Mouse (Mus musculus): ENCODE data around the gene Zkscan17. TPM values are rescaled to one million over a fixed set of nuclear protein-coding genes. Genes with fewer than 3 reads are reported as not detected.
"Not testable (repeated sequence)": the region's sequence is repeated elsewhere in the genome, so short reads cannot be mapped to it uniquely, and the experiment has no call there.

Gene Zkscan17
- polyA plus RNA-seq (2015; fragmentation: Nextera tagmentation; extraction: Ambion mirVana), result 15.0 and 16.3 TPM in 2 replicates

GRCm38 (mm10) chr11:59526472-59527080 lies at the start of gene Zkscan17:
Gene Zkscan17, minus strand, starts transcription at chr11:59526751.
- ATAC-seq (replicated peaks), result no peak
- Histone ChIP-seq H3K27ac (no peak within 1 kb of the TSS), H3K4me3 (no peak within 1 kb of the TSS), H3K4me1 (no peaks in the 10 kb centered on the region), H3K36me3 (replicated peaks) (no peaks in the 10 kb centered on the region), H3K9ac (no peak within 1 kb of the TSS), H3K4me2 (no peak within 1 kb of the TSS), H3K27me3 (replicated peaks) (no peaks in the 10 kb centered on the region), H3K9me3 (no peaks in the 10 kb centered on the region)
- WGBS, result 50% methylated on average over 8 of the region's 8 CpGs

DNA sequence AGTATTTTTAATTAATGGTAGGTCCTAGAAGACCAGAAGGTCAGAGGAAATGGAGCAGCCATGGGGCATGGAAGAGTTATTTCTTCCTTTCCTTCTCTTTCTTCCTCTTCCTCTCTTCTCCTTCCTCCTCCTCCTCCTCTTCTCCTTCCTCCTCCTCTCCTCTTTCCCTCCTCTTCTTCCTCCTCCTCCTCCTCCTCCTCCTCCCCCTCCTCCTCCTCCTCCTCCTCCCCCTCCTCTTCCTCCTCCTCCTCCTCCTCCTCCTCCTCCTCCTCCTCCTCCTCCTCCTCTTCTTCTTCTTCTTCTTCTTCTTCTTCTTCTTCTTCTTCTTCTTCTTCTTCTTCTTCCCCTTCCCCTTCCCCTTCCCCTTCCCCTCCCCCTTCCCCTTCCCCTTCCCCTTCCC lies 49.6 kb upstream of the Zkscan17 start, which contains the start of gene Olfr222:
TSS of gene Olfr222 (minus strand) at position 101 of the 400 bp plus-strand sequence.
- not testable (repeated sequence) for H3K27me3 ChIP-seq (replicated peaks); ATAC-seq (replicated peaks)

DNA sequence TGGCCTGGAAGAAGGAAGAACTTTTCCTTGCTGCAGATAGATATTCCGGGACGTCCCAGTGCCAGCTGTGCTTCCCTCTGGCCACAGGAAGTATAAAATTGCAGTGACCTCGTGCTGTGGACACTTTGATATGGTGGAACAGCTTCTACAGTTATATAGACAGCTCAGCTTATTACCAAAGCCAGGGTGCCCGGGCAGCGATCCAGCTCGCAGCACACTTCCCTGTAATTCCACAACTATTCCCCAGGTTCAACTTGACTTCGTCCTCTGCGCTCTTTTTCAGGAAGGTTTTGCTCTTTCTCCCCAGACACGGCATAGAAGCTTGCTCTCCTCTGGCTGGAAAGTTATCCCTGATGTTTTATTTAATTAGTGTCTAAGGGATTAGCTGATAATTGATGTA lies 49.2 kb upstream of the Zkscan17 start:
- H3K9me3 ChIP-seq, result no peaks in the 10 kb centered on the region
- no peak overlapping the region for H3K4me2 ChIP-seq
- H3K27ac ChIP-seq, result no peak overlapping the region
- 68% methylated on average over 9 of the region's 9 CpGs for WGBS
- H3K9ac ChIP-seq, result no peak overlapping the region
- H3K27me3 ChIP-seq (replicated peaks), result no peaks in the 10 kb centered on the region
- no peaks in the 10 kb centered on the region for H3K36me3 ChIP-seq (replicated peaks)
- no peak overlapping the region for H3K4me3 ChIP-seq
- no peaks in the 10 kb centered on the region for H3K4me1 ChIP-seq
- ATAC-seq (replicated peaks), result no peak

More for the DNA sequence above, 49.6 kb upstream of the Zkscan17 start, which contains the start of gene Olfr222:
- H3K27ac ChIP-seq; H3K4me2 ChIP-seq; H3K36me3 ChIP-seq (replicated peaks); H3K9ac ChIP-seq; H3K4me3 ChIP-seq; H3K4me1 ChIP-seq; H3K9me3 ChIP-seq: not testable (repeated sequence)

- Histone ChIP-seq H3K9me3 (no peaks in the 10 kb centered on the region), H3K9ac (no peak overlapping the region), H3K27ac (no peak overlapping the region), H3K4me2 (no peak overlapping the region), H3K27me3 (replicated peaks) (no peaks in the 10 kb centered on the region), H3K36me3 (replicated peaks) (no peaks in the 10 kb centered on the region), H3K4me3 (no peak overlapping the region), H3K4me1 (no peaks in the 10 kb centered on the region)
- 63% methylated on average over 3 of the region's 3 CpGs for WGBS
- no peak for ATAC-seq (replicated peaks)
Observed at GRCm38 (mm10) chr11:59569306-59569705, 42.8 kb upstream of the Zkscan17 start.

DNA sequence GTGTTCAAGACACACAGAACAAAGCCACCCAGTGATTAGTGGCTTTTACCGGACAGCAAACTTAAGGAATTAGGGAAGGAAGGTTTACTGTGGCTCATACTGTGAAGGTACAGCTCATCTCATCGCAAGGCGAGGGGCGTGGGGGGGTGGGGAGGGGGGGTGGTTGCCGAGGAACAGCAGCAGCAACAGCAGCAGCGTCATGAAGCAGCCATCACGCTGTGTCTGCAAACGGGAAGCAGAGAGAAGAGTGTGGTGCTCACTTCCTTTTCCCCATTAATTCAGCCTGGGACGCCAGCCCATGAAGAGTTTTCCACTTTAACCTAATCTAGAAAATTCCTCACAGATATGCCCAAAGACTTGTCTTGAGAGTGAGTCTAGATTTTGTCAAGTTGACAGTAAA lies 36.3 kb upstream of the Zkscan17 start:
- no peak for ATAC-seq (replicated peaks)
- Histone ChIP-seq H3K27me3 (replicated peaks) (no peaks in the 10 kb centered on the region), H3K4me3 (no peak overlapping the region), H3K27ac (no peak overlapping the region), H3K9ac (no peak overlapping the region), H3K4me2 (no peak overlapping the region), H3K9me3 (no peaks in the 10 kb centered on the region), H3K4me1 (no peaks in the 10 kb centered on the region), H3K36me3 (replicated peaks) (no peaks in the 10 kb centered on the region)
- 69% methylated on average over 9 of the region's 9 CpGs for WGBS

DNA sequence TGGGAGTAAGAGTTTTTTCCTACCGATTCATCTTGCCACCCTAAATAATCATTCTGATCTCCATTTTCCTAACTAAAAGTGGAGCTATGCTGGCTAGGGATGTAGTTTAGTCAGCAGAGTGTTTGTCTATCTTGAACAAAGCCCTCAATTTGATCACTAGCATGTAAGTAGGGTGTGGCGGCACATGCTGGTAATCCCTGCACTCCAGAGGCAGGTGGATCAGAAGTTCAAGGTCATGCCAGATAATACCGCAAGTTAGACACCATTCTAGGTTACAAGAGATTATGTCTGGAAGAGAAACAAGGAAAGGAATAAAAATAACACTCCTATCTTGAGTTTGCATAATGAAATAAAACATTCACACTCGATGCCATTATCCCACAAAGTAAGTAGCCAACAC lies 35.8 kb upstream of the Zkscan17 start:
- Histone ChIP-seq H3K9ac (no peak overlapping the region), H3K27ac (no peak overlapping the region), H3K27me3 (replicated peaks) (no peaks in the 10 kb centered on the region), H3K36me3 (replicated peaks) (no peaks in the 10 kb centered on the region), H3K4me1 (no peaks in the 10 kb centered on the region), H3K4me2 (no peak overlapping the region), H3K9me3 (no peaks in the 10 kb centered on the region), H3K4me3 (no peak overlapping the region)
- no peak for ATAC-seq (replicated peaks)
- 90% methylated on average over 4 of the region's 4 CpGs for WGBS

DNA sequence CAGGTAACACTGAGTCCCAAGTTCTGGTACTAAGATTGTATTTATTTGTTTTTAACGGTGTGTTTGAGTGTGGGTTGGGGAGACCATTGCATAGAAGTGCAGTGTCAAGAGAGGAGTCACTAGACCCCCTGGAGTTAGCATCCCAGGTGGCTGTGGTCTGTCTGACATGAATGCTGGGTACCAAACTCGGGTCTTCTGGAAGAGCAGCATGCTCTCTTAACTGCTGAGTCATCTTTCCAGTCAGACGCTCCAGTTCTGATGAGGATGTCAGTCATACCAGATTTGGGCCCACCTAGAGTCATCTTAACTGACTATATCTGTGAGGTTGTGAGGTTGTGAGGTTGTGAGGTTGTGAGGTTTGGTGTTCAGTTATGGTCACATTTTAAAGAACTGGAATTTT lies 34.4 kb upstream of the Zkscan17 start:
- 71% methylated on average over 3 of the region's 3 CpGs for WGBS
- Histone ChIP-seq H3K27ac (no peak overlapping the region), H3K9me3 (no peaks in the 10 kb centered on the region), H3K4me3 (no peak overlapping the region), H3K4me2 (no peak overlapping the region), H3K27me3 (replicated peaks) (no peaks in the 10 kb centered on the region), H3K9ac (no peak overlapping the region), H3K36me3 (replicated peaks) (no peaks in the 10 kb centered on the region), H3K4me1 (no peaks in the 10 kb centered on the region)
- ATAC-seq (replicated peaks), result no peak

DNA sequence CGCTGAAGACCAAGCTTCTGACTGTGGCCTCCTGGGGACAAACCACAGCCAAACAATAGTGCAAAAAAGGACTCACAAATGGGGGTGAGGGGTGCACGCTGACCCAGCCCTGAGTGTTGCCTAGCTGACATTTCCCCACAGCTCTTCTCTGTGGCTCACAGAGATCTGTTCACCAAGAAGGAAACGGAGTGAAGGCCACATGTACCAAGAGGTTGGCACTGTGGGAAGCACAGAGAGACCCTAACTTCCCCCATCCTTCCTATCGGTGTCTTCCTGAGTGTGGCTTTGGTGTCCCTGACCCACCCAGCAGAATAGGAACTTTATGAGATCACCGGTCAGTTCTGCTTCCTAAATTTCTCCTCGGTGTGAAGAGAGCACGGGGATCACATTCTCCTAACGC lies 28.0 kb upstream of the Zkscan17 start:
- WGBS, result 77% methylated on average over 8 of the region's 8 CpGs
- Histone ChIP-seq H3K27me3 (replicated peaks) (no peaks in the 10 kb centered on the region), H3K4me3 (no peak overlapping the region), H3K27ac (no peak overlapping the region), H3K9ac (no peak overlapping the region), H3K4me2 (no peak overlapping the region), H3K36me3 (replicated peaks) (no peaks in the 10 kb centered on the region), H3K4me1 (no peaks in the 10 kb centered on the region), H3K9me3 (no peaks in the 10 kb centered on the region)
- no peak for ATAC-seq (replicated peaks)

DNA sequence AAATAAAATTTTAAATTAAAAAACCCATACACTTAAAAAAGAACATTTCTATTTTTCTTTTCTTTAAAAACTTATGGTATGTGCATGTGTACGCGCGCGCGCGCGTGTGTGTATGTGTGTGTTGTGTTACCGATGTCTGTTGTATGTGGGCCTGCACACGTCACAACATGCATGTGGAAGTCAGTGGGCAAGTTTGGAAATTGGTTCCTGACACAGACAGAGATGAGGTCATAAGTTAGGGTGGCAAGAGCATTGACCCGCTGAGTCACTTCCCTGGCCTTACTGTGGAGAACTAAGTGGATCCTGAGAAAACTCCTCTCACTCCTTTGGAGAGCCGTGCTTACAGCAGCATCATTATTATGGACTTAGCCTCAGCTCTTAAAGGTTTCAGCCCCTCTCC lies 27.6 kb upstream of the Zkscan17 start:
- Histone ChIP-seq H3K4me3 (no peak overlapping the region), H3K27me3 (replicated peaks) (no peaks in the 10 kb centered on the region), H3K36me3 (replicated peaks) (no peaks in the 10 kb centered on the region), H3K9me3 (no peaks in the 10 kb centered on the region), H3K4me1 (no peaks in the 10 kb centered on the region), H3K27ac (no peak overlapping the region), H3K4me2 (no peak overlapping the region), H3K9ac (no peak overlapping the region)
- WGBS, result 93% methylated on average over 11 of the region's 11 CpGs
- ATAC-seq (replicated peaks), result no peak

- Histone ChIP-seq H3K4me2 (no peak overlapping the region), H3K36me3 (replicated peaks) (no peaks in the 10 kb centered on the region), H3K27ac (no peak overlapping the region), H3K9ac (no peak overlapping the region), H3K9me3 (no peaks in the 10 kb centered on the region), H3K4me1 (no peaks in the 10 kb centered on the region), H3K27me3 (replicated peaks) (no peaks in the 10 kb centered on the region), H3K4me3 (no peak overlapping the region)
- ATAC-seq (replicated peaks), result no peak
- WGBS, result 93% methylated on average over 9 of the region's 9 CpGs
Observed at GRCm38 (mm10) chr11:59544005-59544404, 17.5 kb upstream of the Zkscan17 start.

DNA sequence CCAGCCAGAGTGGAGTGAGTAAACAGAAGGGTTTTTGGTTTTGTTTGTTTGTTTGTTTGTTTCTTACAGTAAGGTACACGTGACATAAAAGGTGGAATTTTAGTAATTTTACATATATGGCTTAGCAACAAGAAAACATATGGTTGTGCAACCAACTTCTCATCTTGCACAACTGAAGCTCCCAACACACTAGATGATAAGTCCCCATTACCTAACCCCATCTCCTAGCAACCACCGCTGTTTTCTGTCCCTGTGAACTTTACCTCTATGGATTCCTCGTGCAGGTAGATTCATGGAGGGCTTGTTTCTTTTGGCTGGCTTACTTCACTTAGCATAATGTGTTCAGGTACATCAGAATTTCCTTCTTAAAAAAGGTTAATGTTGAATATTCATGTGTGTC lies 16.8 kb upstream of the Zkscan17 start:
- 89% methylated on average over 3 of the region's 3 CpGs for WGBS
- H3K9ac ChIP-seq, result no peak overlapping the region
- H3K27ac ChIP-seq, result no peak overlapping the region
- H3K4me2 ChIP-seq, result no peak overlapping the region
- no peaks in the 10 kb centered on the region for H3K36me3 ChIP-seq (replicated peaks)
- H3K9me3 ChIP-seq, result no peaks in the 10 kb centered on the region
- H3K27me3 ChIP-seq (replicated peaks), result no peaks in the 10 kb centered on the region
- H3K4me1 ChIP-seq, result 0 out of 2 replicates have a peak, but pooled peaks cover under 1% of the 10 kb centered on the region
- no peak for ATAC-seq (replicated peaks)
- no peak overlapping the region for H3K4me3 ChIP-seq

DNA sequence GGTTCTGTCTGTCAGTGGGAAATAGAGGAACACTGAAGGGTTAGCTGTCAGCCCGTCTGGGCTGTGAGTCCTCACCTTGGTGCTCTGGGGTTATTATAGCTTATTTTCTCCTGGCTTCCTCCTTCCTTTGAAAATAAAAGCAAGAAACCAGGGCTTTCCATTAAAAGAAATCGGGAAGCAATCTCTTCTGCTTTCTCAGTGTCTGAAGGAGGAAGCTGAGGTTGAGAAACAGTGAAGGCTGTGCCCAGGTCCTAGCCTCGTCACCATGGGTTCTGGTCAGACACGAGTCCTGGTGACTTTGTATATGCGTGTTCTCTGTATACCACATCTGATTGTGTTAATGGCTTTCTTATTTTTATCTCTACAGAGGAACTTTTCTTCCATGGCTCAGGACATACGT lies 15.9 kb upstream of the Zkscan17 start:
- Histone ChIP-seq H3K4me1 (0 out of 2 replicates have a peak, but pooled peaks cover 2% of the 10 kb centered on the region), H3K4me2 (no peak overlapping the region), H3K9me3 (no peaks in the 10 kb centered on the region), H3K9ac (no peak overlapping the region), H3K27me3 (replicated peaks) (no peaks in the 10 kb centered on the region), H3K36me3 (replicated peaks) (no peaks in the 10 kb centered on the region), H3K4me3 (no peak overlapping the region), H3K27ac (no peak overlapping the region)
- 81% methylated on average over 6 of the region's 6 CpGs for WGBS
- no peak for ATAC-seq (replicated peaks)

- no peak within 1 kb of the TSS for H3K9ac ChIP-seq
- no peak for ATAC-seq (replicated peaks)
- no peaks in the 10 kb centered on the region for H3K9me3 ChIP-seq
- H3K27me3 ChIP-seq (replicated peaks), result no peaks in the 10 kb centered on the region
- no peak within 1 kb of the TSS for H3K4me2 ChIP-seq
- 0 out of 2 replicates have a peak, but pooled peaks cover 2% of the 10 kb centered on the region for H3K4me1 ChIP-seq
- no peaks in the 10 kb centered on the region for H3K36me3 ChIP-seq (replicated peaks)
- 39% methylated on average over 3 of the region's 3 CpGs for WGBS
- no peak within 1 kb of the TSS for H3K27ac ChIP-seq
- no peak within 1 kb of the TSS for H3K4me3 ChIP-seq
Observed at GRCm38 (mm10) chr11:59541324-59541723, 14.8 kb upstream of the Zkscan17 start, which contains the start of gene Nlrp3. Gene Nlrp3, plus strand, starts transcription at chr11:59541568.

Measured in midbrain, embryonic 15.5 days (tissue).